Mouse (Mus musculus): Measurements from ENCODE around the gene Btbd11.
"Not testable (repeated sequence)": the region's sequence is repeated elsewhere in the genome, so short reads cannot be mapped to it uniquely, and the experiment has no call there.

The Btbd11 gene

DNA sequence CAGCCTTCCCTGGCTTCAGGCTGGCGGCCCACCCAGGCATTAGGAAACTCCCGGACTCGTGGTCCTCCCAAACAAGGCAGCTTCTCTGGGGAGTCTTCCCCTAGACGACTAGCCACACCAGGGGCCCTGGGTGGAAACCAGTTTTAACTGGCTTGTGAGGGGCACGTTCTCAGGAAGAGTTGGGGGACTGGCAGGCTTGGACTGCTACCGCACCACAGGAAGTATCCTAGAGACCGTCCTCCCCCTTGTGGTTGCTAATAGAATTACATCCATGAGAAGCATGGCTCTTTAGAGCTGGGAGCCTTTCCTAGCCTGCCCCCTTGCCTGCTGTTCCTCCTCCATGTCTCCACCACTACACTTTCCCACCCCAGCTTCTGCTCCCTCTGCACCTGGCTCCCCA lies 265.1 kb downstream of the Btbd11 start:
- DNase-seq (ENCODE audit: low read depth, low spot score): peak; percentile 30

DNA sequence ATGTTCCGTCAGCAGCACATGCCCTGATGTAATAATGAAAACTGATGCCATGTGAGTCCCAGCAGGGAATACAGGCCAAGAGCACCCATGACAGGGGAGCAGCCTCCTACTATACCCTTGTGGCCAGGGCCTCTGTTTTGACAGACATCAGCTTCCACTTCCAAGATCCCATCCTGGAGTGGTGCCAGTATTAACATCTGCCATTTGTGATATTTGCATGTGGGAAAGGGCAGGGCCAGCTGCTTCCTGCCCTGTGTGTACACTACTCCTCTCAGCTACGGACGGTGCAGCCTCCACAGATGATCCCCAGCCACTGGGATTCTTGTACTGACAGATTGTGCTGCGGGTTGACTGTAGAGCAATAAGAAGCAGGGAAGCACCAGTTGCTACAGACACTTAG lies 269.3 kb downstream of the Btbd11 start:
- DNase-seq (ENCODE audit: low read depth, low spot score): no peak

DNA sequence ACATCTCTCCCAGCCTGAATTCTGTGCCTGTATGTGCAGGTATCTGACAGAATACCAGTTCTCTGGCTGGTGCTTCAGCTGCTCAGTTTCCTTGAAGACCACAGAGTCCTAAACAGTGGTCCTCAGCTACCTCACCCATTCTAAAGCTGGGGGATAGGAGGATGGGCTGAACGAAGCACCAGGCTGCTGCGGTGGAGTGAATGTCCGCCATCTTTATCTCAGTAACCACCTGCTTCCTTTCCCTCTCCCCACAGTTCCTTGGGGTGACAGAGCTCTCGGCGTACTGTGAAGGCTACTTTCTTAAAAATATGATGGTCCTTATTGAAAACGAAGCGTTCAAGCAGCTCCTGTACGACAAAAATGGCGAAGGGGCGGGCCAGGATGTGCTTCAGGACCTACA lies 271.3 kb downstream of the Btbd11 start:
- no peak for DNase-seq (ENCODE audit: low read depth, low spot score)

DNA sequence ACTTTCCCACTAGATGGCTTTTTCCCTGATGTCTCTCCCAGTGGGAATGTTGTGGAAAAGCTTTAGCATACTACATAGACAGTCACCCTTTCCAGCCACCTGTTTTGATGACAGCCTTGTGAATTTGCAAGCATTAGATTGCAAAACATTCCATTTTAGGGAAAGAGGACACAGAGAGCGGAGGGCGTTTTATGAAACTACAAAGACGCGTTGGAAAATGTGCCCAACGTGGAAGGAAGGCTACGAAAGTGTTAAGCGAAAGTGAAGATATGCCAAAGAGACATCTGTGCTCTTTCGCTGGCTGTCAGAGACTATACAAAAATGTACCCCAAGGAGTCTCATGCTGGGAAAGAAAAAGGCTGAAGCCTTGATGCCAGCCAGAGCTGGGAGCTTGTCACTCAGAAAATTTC lies 286.9 kb downstream of the Btbd11 start:
- DNase-seq (ENCODE audit: low read depth, low spot score): no peak

DNA sequence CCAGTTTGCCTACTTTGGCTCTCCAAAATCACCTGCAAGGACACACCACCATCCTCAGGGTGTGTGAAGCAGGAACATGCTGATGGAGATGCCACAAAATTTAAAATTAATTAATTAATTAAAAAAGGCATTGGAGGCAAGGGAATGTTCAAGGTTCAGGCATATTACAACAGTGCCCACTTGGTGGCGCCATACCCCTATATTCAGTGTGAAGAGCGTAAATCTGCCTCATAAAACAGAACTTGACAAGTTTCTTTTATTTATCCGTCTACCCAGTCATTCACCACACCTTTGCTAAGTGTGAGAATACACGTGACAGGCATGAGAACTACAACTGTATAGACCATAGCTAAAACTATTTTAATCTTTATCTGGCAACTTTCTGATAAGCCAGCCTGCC lies 292.0 kb downstream of the Btbd11 start:
- peak; percentile 20 for DNase-seq (ENCODE audit: low read depth, low spot score)

DNA sequence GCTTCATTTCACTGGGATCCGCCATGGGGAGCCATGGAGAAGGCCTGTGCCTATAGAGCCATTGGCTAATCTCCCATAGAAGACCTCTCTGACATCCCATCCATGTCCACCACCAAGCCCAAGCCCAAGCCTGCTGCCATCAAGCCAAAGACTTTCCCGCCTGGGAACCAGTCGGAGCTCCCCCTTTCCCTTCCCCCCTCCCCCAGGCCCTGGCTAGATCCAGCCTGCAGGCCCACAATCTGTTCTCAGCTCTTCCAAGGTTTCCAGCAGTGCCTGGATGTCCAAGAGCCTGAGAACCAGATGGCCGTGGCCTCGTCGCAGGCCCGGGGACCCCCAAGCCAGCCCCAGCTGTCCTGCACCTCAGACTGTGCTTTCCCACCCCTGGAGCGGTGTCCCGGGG lies 295.8 kb downstream of the Btbd11 start:
- DNase-seq (ENCODE audit: low read depth, low spot score): no peak

DNA sequence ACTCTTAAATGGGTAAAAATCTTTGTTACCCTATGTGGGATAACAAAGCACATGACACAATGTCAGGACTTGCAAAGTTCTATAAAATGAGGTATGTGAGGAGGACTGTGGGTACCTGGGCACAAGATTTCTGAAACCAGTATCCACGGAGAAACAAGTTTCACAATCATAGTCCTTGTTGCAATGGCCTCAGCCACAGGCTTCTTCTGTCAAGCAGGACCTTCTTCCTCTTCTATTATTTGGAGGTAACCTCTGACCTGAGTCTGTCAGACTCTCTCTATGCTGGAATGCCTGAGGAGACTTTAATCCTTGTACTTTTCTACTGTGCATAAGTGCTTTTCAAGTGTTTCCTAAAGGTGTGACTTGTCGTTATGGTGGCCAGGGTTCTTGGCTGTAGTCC lies 307.8 kb downstream of the Btbd11 start:
- DNase-seq (ENCODE audit: low read depth, low spot score): not testable (repeated sequence)

DNA sequence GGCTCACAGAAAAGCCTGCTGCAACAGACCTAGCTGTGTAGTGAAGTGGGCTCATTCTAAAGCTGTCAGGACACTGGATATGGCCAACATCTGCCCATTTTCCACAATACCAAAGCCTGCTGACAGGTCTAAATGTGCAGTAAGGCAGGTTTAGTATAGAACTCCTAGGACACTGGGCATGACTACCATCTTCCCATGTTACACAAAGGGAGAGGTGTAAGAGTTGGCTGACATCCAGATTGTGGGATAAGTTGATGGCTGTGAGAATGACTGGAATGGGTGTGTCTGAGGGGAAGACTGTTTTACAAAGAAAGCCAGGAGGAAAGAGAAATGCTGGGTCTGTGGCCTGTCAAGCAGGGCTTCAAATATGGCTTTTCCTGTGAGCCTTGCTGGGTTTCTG lies 313.1 kb downstream of the Btbd11 start:
- DNase-seq (ENCODE audit: low read depth, low spot score): no peak

DNA sequence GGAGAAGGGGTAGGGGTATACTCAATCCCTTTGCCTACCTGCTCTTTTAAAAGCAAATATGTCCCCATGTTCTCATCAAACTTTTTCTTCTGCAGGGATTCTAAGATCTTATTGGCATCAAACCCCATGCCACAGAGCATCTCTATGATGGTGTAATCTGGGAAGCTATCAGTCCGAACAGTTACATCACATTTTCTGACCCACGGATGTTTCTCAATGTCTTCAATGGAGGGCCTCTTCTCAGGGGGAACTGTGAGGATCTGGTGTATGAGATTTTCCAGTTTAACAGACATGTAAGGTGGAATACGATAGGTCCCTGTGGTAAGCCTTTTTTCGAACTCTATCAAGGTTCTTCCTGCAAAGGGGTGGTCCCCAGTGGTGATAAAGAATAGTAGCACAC lies 323.2 kb downstream of the Btbd11 start:
- DNase-seq (ENCODE audit: low read depth, low spot score): not testable (repeated sequence)

Data from retina, adult 2 months (tissue).